In the genomic region with DNA sequence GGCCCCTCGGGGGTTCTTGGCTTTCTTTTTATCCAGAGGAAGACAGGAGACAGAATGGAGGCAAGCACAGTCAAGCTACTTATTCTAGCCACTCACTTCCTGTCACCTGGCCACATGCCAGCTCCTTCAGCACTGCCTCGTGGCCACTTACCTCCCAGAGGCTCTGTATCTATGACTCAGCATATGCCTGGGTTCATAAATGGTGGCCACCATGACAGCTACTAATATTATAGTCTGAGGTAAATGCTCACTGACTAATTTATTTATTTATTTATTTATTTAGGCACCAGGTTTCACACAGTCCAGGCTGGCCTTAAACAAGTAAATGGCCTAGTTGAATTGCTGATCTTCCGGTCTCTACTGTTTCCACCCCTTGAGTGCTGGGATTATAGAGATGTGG, we compare ENCODE assay signal across 8 mouse cellular contexts. TPM values are rescaled to one million over a fixed set of nuclear protein-coding genes. Genes with fewer than 3 reads are reported as not detected.
A peak's percentile ranks its signal among the peaks of the same experiment; 100 is the strongest.
DNase-seq lines count a peak whose midpoint lies in the region; ATAC-seq lines count a peak whose summit lies in the region.

No protein-coding gene starts in this region.

- 55% methylated on average over 3 of the region's 3 CpGs for WGBS in embryonic facial prominence, embryonic 14.5 days

- H3K4me1 ChIP-seq in embryonic facial prominence, embryonic 14.5 days (ENCODE audit: control insufficient read depth, insufficient read depth, low read length): no peaks in the 10 kb centered on the region

- no peak overlapping the region for H3K27ac ChIP-seq in embryonic facial prominence, embryonic 14.5 days (replicated peaks; ENCODE audit: low read depth, low read length)

- intact Hi-C loops in left cerebral cortex, postnatal 4 days (cut with DNase I): no loop called here

- no peak overlapping the region for H3K4me2 ChIP-seq in embryonic facial prominence, embryonic 14.5 days (ENCODE audit: low read depth, low read length)

- DNase-seq in adrenal gland, adult (ENCODE audit: inconsistent age in 2 of 2, low spot score in 1 of 2): peak; percentile 9 to 51
- no peak for DNase-seq in adrenal gland, adult 18-20 months (ENCODE audit: low spot score in 2 of 2)
- peak; percentile 39 for DNase-seq in left cerebral cortex, postnatal 4 days
- DNase-seq in left cerebral cortex, adult 9 months (ENCODE audit: low spot score in 2 of 2): no peak
- peak; percentile 70 for DNase-seq in embryonic facial prominence, embryonic 14.5 days (ENCODE audit: low spot score)
- peak; percentile 6 to 58 for DNase-seq in kidney, postnatal 36 days
- DNase-seq in c-Kit-positive CD71-positive TER-119-positive erythroid progenitor cells, embryonic 14.5 days (ENCODE audit: low spot score): no peak
- no peak for DNase-seq in embryo, embryonic 10.5 days (ENCODE audit: low spot score)

- H3K27me3 ChIP-seq in embryonic facial prominence, embryonic 14.5 days (replicated peaks; ENCODE audit: control insufficient read depth, insufficient read depth, low read length): no peaks in the 10 kb centered on the region

- peak; percentile 54 for ATAC-seq in embryonic facial prominence, embryonic 14.5 days (ENCODE audit: low read depth)

- H3K4me3 ChIP-seq in embryonic facial prominence, embryonic 14.5 days (ENCODE audit: low read depth, low read length): no peak overlapping the region

- peaks cover 65% of the 10 kb centered on the region for H3K36me3 ChIP-seq in embryonic facial prominence, embryonic 14.5 days (ENCODE audit: control insufficient read depth, insufficient read depth, low read length)

- H3K9me3 ChIP-seq in embryonic facial prominence, embryonic 14.5 days (ENCODE audit: control insufficient read depth, low read length): no peaks in the 10 kb centered on the region

- H3K9ac ChIP-seq in embryonic facial prominence, embryonic 14.5 days (ENCODE audit: low read depth, low read length): no peak overlapping the region

RNA-seq across cellular contexts. Expression of a gene that starts 35.0 kb away (rescaled TPM):
- 10 to 100 TPM; 43.2 to 50.0 TPM for total RNA-seq in adrenal gland, adult 18-20 months (2021)
- total RNA-seq in left cerebral cortex, postnatal 4 days (2021): 100 to 1,000 TPM; 131 to 133 TPM
- polyA plus RNA-seq in embryonic facial prominence, embryonic 14.5 days (2014; fragmentation: Nextera tagmentation; extraction: Ambion mirVana): 112 and 117 TPM in 2 replicates

RNA-seq across cellular contexts. Expression of a gene that starts 58.5 kb away (rescaled TPM):
- 10 to 100 TPM; 13.6 to 60.3 TPM for total RNA-seq in adrenal gland, adult 18-20 months (2021)
- total RNA-seq in left cerebral cortex, postnatal 4 days (2021): under 1 TPM in 1 of 2 experiments, not detected in 1; 0.70 TPM
- polyA plus RNA-seq in embryonic facial prominence, embryonic 14.5 days (2014; fragmentation: Nextera tagmentation; extraction: Ambion mirVana): 1,165 and 1,732 TPM in 2 replicates

Comparison
In these comparisons a context has a peak if more than half of its experiments do, and no peak if none do; other contexts are left out.
1. DNase-seq: peak in adrenal gland, adult (2 of 2), left cerebral cortex, postnatal 4 days (single experiment), embryonic facial prominence, embryonic 14.5 days (single experiment) and kidney, postnatal 36 days (2 of 2); none in adrenal gland, adult 18-20 months (0 of 2), left cerebral cortex, adult 9 months (0 of 2), c-Kit-positive CD71-positive TER-119-positive erythroid progenitor cells, embryonic 14.5 days (single experiment) and embryo, embryonic 10.5 days (single experiment).
2. RNA of a gene that starts 58.5 kb away (total RNA-seq): 13.6 to 60.3 TPM in adrenal gland, adult 18-20 months; 0.70 TPM in left cerebral cortex, postnatal 4 days; every median in the first group is over 4 times any median in the second.